Mouse (Mus musculus) cerebellum, adult 11-12 months (tissue): ENCODE measurements around the gene Atrnl1.
"Not testable (repeated sequence)": the region's sequence is repeated elsewhere in the genome, so short reads cannot be mapped to it uniquely, and the experiment has no call there.

Experiments used
- DNase-seq: peaks from one replicate; pipeline ENCODE4 v3.0.0; 2022

Atrnl1 gene

DNA sequence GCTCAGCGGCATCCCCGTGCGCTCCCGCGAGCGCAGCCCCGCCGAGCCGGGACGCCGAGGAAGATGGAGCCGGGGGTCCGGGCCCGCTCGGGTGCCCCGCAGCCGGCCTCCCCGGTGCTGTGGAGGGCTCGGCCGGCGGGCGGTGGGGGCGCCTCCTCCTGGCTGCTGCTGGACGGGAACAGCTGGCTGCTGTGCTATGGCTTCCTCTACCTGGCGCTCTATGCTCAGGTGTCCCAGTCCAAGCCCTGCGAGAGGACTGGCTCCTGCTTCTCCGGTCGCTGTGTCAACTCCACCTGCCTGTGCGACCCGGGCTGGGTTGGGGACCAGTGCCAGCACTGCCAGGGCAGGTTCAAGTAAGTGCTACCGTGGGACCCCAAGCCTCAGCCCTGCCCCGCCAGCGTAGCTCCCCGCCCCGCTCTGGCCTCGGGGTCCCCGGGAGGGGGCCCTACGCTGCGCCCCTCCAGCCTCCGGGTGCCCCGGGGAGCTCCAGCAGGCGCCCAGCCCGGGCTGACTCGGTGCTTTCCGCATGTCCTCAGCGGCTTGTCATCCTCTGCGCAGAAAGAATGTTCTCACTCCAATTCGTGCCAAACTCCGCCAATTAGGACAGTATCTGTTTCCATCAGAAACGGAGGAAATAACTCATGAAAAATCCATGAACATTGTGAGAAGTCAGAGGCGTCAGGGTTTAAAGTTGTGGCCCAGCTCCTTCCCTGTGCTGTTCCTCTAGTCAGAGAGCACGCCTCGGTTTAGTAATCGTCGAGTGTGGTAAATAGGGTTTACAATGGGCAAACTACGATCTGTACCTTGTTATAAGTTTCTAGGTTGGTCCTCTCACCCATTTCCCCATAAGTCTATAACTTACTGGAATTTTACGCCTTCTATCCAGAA, 701 bp downstream of the Atrnl1 start:
- DNase-seq = peak; percentile 15

DNA sequence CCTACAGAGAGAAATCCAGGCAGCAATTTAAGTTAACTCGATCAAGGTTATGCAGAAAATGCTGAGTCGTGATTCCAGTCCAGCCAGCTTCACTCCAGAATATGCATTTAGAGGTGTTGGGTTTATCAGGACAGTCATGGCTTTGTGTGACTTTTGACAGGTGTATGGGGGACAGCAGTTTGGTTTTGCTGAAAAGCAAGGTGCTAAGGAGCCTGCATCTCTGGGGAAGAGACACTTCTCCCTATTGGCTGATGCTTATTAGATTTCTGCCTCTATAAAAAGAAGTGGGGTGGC, 1.3 kb downstream of the Atrnl1 start:
- DNase-seq = no peak

DNA sequence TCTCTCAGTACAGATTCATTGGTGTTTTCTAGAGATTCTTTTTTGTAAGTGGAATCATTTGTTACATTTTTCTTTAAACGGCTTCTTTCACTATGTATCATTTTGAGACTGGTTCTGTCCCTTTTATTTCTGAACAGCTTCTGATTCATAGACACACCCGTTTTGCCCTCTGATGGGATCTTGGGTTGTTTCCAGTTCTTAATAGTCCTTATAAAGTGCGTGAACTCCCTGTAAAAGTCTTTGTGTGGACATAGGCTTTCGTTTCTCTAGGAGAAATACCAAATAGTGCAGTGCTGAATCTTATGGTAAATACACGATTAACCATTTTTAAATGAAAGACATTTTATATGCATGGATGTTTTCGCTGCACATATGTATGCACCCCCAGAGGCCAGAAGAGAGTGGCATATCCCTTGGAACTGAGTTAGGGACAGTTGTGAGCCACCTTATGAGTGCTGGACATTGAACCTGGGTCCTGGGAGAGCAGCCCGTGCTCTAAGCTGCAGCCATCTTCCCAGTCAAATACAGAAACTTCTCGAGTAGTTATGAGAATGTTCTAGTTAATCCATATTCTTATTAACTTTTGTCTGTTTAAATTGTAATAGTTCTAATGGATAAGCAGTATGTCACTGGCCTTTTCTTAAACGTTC, 5.3 kb downstream of the Atrnl1 start:
- DNase-seq = no peak

DNA sequence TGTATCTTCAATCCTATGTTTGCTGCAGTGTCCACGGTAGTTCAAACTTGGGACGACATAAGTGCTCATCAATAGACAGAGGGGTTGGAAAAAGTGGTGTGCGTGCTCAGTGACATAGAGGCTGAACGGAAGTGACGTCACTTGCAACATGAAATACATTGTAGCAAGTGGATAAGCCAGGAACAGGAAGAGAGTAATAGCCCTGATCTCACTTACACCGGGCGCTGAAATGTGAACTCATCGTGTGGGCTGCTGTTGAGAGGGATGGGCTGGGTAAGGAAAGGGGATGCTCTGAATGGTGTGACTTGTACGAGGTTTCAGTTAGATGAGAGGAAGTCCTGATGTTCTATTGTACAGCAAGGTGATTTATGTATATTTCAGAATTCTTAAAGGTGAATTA, 8.3 kb downstream of the Atrnl1 start:
- no peak for DNase-seq

- no peak for DNase-seq
Observed at GRCm38 (mm10) chr19:57621814-57622213, 11.0 kb downstream of the Atrnl1 start.

DNA sequence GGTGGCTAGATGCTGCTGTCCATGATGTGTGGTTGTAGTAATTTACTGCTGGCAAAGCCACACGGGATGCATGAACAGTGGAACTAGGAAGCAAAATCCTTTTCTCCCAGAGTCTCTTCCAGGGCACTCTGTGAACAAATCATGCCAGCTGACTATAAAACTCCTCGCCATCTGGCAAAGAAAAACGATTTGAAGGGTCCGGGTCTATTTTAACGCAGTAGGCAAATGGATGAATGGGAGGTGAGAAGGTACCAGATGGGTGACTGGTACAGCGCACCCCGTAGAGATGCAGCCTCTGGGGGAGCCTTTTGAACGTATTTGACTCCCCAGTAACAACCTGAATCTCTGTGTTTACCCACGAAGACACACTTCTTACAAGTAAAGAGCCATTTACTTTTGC, 14.9 kb downstream of the Atrnl1 start:
- DNase-seq = no peak

DNA sequence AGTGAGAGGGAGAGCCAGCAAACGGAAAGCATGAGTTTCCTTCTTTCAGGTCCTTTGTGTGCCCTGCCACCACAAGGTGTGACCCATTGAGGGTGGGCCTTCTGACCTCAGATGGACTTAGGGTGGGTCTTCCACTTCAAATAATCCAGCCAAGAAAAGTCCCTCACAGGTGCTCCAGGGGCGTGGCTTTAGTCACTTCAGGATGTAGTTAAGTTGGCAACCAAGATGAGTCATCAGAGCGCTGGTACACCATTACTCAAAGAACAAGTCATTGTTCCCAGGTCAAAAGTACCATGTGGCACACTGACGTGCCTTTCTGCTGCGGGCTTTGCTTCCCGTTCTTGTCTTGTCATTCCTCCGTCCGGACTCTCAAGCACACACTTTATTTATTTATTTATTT, 16.4 kb downstream of the Atrnl1 start:
- DNase-seq = no peak

DNA sequence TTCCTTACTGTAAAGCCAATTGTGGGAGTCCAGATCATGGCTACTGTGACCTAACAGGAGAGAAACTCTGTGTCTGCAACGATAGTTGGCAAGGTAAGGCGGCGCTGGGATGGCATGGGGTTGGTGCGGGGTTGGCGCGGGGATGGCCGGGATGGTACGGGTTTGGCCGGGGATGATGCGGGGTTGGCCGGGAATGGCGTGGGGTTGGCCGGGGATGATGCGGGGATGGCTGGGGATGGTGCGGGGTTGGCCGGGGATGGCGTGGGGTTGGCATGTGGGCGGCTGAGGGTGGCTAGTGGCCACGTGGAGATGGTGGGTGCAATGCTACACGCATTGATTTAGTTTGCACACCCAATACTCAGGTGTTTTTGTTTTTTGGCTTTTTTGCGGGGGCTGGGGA, 31.7 kb downstream of the Atrnl1 start:
- DNase-seq = no peak

DNA sequence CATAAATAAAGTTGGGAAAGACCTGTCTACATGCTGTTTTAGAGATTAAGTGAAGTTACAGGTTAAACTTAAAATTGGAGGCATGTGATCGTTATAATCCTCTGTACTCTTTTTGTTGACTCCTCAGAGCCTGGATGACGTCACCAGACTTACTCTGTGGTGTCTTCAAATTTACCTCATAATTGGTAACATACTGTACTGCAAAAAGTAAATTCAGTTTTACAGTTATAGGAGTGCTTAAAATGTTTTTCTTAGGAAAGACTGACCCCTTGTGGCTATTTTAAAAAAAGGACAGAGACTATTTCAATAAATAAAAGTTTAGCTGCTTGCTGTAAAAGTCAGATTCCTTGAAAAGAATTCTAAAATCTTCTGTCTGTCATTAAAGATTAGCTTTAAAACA, 32.1 kb downstream of the Atrnl1 start:
- no peak for DNase-seq

- no peak for DNase-seq
Observed at GRCm38 (mm10) chr19:57648202-57648943, 37.5 kb downstream of the Atrnl1 start.

DNA sequence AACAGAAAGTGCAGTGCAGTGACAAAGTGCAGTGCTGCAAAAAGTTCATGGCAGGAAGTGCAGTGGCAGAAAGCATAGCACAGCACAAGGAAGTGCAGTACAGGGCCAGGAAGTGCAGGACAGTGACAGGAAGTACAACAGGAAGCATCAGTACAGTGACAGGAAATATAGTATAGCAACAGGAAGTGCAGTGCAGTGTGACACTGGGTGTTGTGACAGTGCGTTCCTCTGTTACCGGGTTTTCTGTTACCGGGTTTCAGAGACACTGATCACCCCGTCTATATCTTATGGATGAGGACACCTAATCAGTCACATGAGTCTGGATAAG, 38.1 kb downstream of the Atrnl1 start:
- DNase-seq = no peak

DNA sequence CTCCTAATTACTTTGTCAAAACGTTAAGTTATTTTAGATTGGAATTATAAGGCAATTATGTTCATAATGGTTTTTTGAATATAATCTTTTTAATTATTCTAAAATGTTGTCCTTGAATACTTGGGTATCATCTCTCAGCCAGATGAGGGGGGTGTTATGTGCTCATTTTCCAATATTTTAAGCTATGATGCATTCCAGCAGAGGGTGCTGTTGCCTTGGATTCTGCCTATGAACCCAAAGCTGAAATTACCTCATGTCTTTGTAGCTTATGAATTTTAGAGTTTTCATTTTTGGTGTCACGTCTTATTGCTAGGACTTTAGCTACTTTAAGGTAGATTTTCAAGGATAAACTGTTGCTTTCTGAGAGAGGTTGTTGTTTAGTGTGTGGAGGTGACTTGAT, 44.2 kb downstream of the Atrnl1 start:
- no peak for DNase-seq

- DNase-seq = no peak
Observed at GRCm38 (mm10) chr19:57655491-57655890, 44.7 kb downstream of the Atrnl1 start.

DNA sequence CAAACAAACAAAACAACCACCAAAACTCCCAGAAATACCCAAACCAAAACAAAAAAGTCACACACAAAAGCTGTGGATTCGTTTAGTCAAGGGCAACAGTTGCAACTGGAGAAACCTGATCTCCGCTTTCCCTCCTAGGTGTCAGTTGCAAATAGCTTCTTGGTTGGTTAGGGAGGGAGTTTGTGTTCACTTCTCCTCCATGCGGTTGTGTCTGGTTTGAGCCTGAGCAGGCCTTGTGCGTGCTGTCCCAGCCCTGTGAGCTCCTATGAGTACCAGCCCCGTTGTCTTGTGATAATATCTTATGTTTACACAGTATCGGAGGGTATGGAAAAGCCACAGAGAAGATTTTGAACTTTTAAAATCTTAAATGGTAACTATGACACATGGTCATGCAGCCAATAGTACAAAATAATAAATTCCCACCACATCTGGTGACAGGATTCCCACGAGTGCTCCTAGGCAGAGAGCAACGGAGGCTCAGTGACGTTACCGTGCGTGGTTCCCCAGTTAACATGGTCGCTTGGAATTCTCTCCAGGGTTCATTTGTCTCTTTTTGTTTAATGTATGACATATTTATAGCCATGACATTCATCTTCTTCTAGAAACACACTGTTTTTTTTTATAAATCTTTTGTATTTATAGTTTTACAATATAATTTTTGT, 46.7 kb downstream of the Atrnl1 start:
- DNase-seq = no peak

DNA sequence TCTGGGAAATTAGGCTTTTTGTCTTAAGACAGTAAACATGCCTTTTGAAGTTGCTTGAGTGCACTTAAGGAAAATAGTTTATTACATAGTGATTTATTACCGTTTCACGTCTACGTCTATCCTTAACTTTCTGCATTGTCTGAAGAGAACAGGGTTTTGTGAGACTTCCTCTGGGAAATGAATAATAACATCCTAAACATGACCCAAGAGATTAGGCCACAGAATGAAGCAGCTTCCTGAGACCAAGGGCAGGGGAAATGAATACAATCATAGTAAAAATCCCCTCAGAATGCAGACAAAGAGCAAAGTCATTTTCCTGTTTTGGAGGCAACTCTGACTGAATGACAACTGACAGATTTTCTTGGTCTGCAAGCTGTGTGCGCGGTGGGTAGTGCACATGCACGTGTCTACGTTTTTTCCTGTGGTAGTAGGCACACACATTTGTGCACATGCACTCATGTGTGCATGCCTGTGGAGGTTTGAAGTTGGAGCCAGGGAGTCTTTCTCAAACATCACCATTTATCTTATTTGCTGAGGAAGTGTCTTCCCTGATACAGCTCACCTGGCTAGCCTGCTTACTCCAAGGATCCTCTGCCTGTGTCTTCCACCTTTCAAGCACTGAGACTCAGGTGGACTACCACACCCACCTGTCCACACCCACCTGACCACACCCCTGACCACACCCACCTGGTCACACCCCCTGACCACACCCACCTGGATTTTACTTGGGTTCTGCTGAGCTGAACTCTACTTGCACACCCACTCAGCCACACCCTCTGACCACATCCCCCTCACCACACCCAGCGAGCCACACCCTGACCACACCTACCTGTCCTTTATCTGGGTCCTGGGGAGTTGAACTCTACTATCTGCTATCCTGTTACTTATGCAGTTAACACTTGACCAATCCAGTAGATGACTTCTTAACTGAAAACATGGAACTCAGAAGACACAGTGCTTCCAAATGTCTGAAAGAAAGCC, 47.6 kb downstream of the Atrnl1 start:
- DNase-seq = no peak

DNA sequence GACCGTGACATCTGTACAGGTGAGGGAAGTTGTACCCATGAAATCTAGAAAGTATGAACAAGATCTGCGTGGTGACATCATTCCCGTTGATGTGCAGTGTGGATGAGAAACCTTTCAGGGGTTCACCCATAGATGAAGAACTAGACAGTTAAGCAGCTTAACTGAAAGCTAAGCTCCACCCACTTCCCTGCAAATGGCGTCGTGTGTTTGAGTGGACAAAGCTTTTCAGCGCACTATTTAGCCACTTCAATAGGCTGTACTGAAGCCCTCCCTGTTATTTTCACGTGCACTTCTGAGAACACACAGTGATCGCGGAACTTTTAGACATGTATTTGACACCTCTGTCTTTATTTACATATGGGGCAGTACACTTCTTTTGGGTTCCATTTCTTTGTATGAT, 56.2 kb downstream of the Atrnl1 start:
- no peak for DNase-seq

- no peak for DNase-seq
Observed at GRCm38 (mm10) chr19:57667946-57668345, 57.1 kb downstream of the Atrnl1 start.

GRCm38 (mm10) chr19:57679455-57679854, 68.6 kb downstream of the Atrnl1 start:
- DNase-seq = no peak

DNA sequence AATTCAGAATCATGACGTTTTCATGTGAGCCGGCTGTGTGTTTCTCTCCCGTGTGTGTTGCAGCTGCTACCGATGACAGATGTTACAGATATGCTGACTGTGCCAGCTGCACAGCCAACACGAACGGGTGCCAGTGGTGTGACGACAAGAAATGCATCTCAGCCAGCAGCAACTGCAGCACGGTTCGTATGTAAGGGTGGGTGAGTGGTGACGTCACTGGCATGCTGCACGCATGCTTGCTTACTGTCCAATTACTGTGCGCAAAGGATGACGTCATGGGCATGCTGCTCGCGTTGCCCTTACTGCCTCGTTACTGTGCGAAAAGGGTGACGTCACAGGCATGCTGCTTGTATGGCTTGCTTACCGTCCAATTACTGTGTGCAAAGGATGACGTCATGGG, 75.8 kb downstream of the Atrnl1 start:
- no peak for DNase-seq

- no peak for DNase-seq
Observed at GRCm38 (mm10) chr19:57692566-57692965, 81.7 kb downstream of the Atrnl1 start.

DNA sequence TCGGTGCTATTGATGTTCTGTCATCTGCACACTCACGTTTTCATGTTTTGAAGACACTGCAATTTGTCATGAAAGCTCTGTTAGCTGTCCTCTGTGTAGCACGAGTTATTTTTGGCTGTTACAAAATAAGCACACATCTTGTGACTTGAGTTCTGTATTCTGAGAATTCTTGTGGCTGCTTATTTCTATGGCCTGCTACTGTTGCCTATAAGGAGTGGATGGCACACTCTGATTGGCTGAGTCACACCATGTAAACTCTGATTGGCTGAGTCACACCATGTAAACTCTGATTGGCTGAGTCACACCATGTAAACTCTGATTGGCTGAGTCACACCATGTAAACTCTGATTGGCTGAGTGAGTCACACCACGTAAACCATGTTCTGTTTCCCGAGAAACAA, 85.9 kb downstream of the Atrnl1 start:
- DNase-seq = not testable (repeated sequence)

DNA sequence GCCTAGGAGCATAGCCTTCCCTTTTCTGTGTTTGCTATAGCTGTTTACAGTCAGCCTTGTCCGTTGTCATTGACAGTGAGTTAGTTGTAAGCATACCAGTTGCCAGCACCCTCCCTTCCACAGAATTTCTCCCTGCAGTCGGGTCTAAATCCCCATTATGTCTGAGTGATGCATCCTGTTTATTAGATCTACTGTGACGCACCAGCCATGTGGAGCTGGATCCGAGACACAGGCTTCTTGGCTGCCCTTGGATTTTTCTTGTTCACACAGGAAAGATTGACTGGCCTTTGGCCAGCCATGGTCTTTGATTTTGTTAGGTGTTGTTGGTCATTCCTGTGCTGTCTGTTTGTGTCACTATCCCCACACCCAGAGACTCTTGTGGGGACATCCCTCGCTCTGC, 102.3 kb downstream of the Atrnl1 start:
- no peak for DNase-seq
